In genomic region chr9:66593613-66593969, GRCm38 (mm10) we compare ENCODE assay signal across 7 mouse cellular contexts. TPM values are rescaled to one million over a fixed set of nuclear protein-coding genes. Genes with fewer than 3 reads are reported as not detected.
DNase-seq lines count a peak whose midpoint lies in the region; ATAC-seq and TF ChIP-seq lines count a peak whose summit lies in the region.

No protein-coding gene starts in this region.

- peaks cover 28% of the 10 kb centered on the region for H3K4me1 ChIP-seq in lung, embryonic 16.5 days (replicated peaks; ENCODE audit: control insufficient read depth, insufficient read depth, low read length)
- H3K4me1 ChIP-seq in embryonic fibroblast, embryonic 13.5 days (ENCODE audit: control insufficient read depth, insufficient read depth, low read length) = peaks cover 4% of the 10 kb centered on the region; the same call in 1 of the 2 replicates
- peaks cover 79% of the 10 kb centered on the region for H3K4me1 ChIP-seq in limb, embryonic 10.5 days

- TF ChIP-seq POLR2A in embryonic fibroblast, embryonic 13.5 days (IDR thresholded peaks at IDR 0.05; ENCODE audit: low read depth, low read length) = no peak

- H3K27me3 ChIP-seq in lung, embryonic 16.5 days (ENCODE audit: control insufficient read depth, insufficient read depth, low read depth, low read length) = no peaks in the 10 kb centered on the region
- no peaks in the 10 kb centered on the region for H3K27me3 ChIP-seq in limb, embryonic 10.5 days (ENCODE audit: low read depth, poor library complexity, severe bottlenecking)

- TF ChIP-seq CTCF in embryonic fibroblast, embryonic 13.5 days (IDR thresholded peaks at IDR 0.05; ENCODE audit: borderline replicate concordance, insufficient read depth, low read length) = no peak

- WGBS in lung, embryonic 16.5 days = 3% methylated on average over 12 of the region's 12 CpGs
- WGBS in limb, embryonic 10.5 days = 8% methylated on average over 12 of the region's 12 CpGs

- H3K36me3 ChIP-seq in lung, embryonic 16.5 days (ENCODE audit: control insufficient read depth, insufficient read depth, low read length) = no peaks in the 10 kb centered on the region
- H3K36me3 ChIP-seq in limb, embryonic 10.5 days = no peaks in the 10 kb centered on the region

- H3K27ac ChIP-seq in lung, embryonic 16.5 days (ENCODE audit: low read length) = peak overlapping the region; percentile 95
- H3K27ac ChIP-seq in embryonic fibroblast, embryonic 13.5 days (ENCODE audit: insufficient read depth, low read length) = peak overlapping the region; percentile 69
- peak overlapping the region; percentile 100 for H3K27ac ChIP-seq in limb, embryonic 10.5 days

- H3K4me3 ChIP-seq in lung, embryonic 16.5 days (ENCODE audit: low read length) = peak overlapping the region; percentile 71
- peak overlapping the region; percentile 57 for H3K4me3 ChIP-seq in embryonic fibroblast, embryonic 13.5 days (ENCODE audit: insufficient read depth, low read length)
- peak overlapping the region; percentile 96 for H3K4me3 ChIP-seq in limb, embryonic 10.5 days

- no peak for ATAC-seq in lung, embryonic 16.5 days (ENCODE audit: low read depth)

- H3K4me2 ChIP-seq in lung, embryonic 16.5 days (ENCODE audit: low read depth, low read length) = peak overlapping the region; percentile 81

- no peaks in the 10 kb centered on the region for H3K9me3 ChIP-seq in lung, embryonic 16.5 days (ENCODE audit: control insufficient read depth, low read length)
- no peaks in the 10 kb centered on the region for H3K9me3 ChIP-seq in limb, embryonic 10.5 days (replicated peaks)

- DNase-seq in lung, postnatal 10 days = no peak
- DNase-seq in limb, embryonic 10.5 days (ENCODE audit: low spot score) = no peak
- DNase-seq in skeletal muscle tissue, adult 2 months (ENCODE audit: low read depth, low spot score) = peak; percentile 39
- no peak for DNase-seq in adrenal gland, postnatal 4 days (ENCODE audit: low spot score in 2 of 2)
- DNase-seq in gastrocnemius, postnatal 10 days = no peak

- peak overlapping the region; percentile 70 for H3K9ac ChIP-seq in lung, embryonic 16.5 days (ENCODE audit: low read length)

RNA-seq across cellular contexts. Expression of gene Usp3, which starts 0.6 kb away (rescaled TPM):
- polyA plus RNA-seq in lung, embryonic 16.5 days (2015; fragmentation: Nextera tagmentation; extraction: Ambion mirVana) = 57.9 and 64.6 TPM in 2 replicates
- polyA plus RNA-seq in embryonic fibroblast, embryonic 13.5 days (2011; ENCODE audit: insufficient read length, low read depth, missing spikeins) = 44.2 and 47.2 TPM in 2 replicates
- polyA plus RNA-seq in limb, embryonic 10.5 days (2016; fragmentation: Nextera tagmentation; extraction: Ambion mirVana) = 104 and 105 TPM in 2 replicates
- 10 to 100 TPM; 60.0 to 71.8 TPM for total RNA-seq in adrenal gland, postnatal 4 days (2021)
- 10 to 100 TPM; 23.1 to 29.7 TPM for total RNA-seq in gastrocnemius, postnatal 10 days (2021)
